17 mouse cellular contexts compared by ENCODE assay signal in the genomic region with DNA sequence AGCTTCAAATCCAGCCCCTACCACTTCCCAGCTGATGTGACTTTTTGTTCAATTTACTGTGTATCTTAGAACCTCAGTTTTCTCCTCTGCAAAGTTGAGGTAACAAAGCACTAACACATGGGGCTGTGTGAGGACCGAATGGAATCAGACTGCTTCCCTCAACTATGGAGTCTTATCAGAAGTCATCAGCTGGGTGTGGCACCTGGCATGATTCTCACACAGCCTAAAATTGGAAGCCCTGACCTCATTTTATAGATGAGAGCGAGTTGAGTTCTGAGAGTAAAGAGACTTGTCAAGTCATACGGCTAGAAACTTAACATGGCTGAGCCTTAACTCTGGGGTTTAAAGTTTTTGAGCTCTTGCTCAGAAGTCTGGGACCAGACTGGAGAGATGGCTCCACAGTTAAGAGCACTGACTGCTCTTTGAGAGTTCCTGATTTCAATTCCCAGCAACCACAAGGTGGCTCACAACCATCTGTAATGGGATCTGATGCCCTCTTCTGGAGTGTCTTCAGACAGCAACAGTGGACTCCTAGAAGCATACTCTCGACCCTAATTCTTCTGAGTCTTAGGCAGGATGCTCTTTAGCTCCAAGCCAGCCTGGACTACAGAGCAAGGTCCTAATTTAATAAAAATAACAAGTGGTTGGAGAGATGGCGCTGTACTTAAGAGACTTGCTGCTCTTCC. TPM values are rescaled to one million over a fixed set of nuclear protein-coding genes. Genes with fewer than 3 reads are reported as not detected.
DNase-seq lines count a peak whose midpoint lies in the region; ATAC-seq and TF ChIP-seq lines count a peak whose summit lies in the region.
"Had no signal": no experiment of that assay in that cellular context is flagged by ENCODE, and none has a peak within 500 bp of the region (broad histone marks: within the 10 kb centered on the region; RNA-seq: fewer than 3 reads in every experiment).

No protein-coding gene starts in this region.

- H3K4me2 ChIP-seq in kidney, postnatal 0 days (ENCODE audit: low read length): no peak overlapping the region
- H3K4me2 ChIP-seq in CH12.LX (ENCODE audit: insufficient read depth, low read depth, poor library complexity, severe bottlenecking): no peak overlapping the region
- H3K4me2 ChIP-seq: heart, embryonic 15.5 days; hindbrain, embryonic 15.5 days; kidney, embryonic 15.5 days; liver, embryonic 15.5 days had no signal

- H3K27me3 ChIP-seq in kidney, postnatal 0 days (ENCODE audit: insufficient read depth, low read length): no peaks in the 10 kb centered on the region
- H3K27me3 ChIP-seq in CH12.LX (replicated peaks): no peaks in the 10 kb centered on the region
- H3K27me3 ChIP-seq: heart, embryonic 15.5 days; hindbrain, embryonic 15.5 days; kidney, embryonic 15.5 days; liver, embryonic 15.5 days had no signal

- TF ChIP-seq RAD21 in CH12.LX (IDR thresholded peaks at IDR 0.05; ENCODE audit: low read depth, low read length): peak; percentile 5

- no peak overlapping the region for H3K9ac ChIP-seq in kidney, postnatal 0 days (ENCODE audit: low read depth, low read length)
- no peak overlapping the region for H3K9ac ChIP-seq in CH12.LX (ENCODE audit: insufficient read depth, low read depth)
- H3K9ac ChIP-seq: heart, embryonic 15.5 days; hindbrain, embryonic 15.5 days; kidney, embryonic 15.5 days; liver, embryonic 15.5 days had no signal

- H3K9me3 ChIP-seq in kidney, postnatal 0 days (replicated peaks; ENCODE audit: low read length): no peaks in the 10 kb centered on the region
- H3K9me3 ChIP-seq in CH12.LX (replicated peaks; ENCODE audit: low read length): no peaks in the 10 kb centered on the region
- H3K9me3 ChIP-seq: heart, embryonic 15.5 days; hindbrain, embryonic 15.5 days; kidney, embryonic 15.5 days; liver, embryonic 15.5 days had no signal

- in situ Hi-C loops in CH12.LX (cut with MboI; ENCODE audit: low pct_ligation_motif_present, low pct_unique_long_range_greater_than_20kb, low sequenced_read_pairs): no loop called here

- no peak for DNase-seq in kidney, postnatal 0 days (ENCODE audit: low spot score)
- DNase-seq in kidney, adult 18-20 months: no peak
- DNase-seq in 3T3-L1 (ENCODE audit: low read depth, low spot score): peak; percentile 30
- peak; percentile 14 for DNase-seq in CH12.LX (ENCODE audit: extremely low read depth)
- DNase-seq in brain, embryonic 14.5 days (ENCODE audit: low read depth): no peak
- DNase-seq in right cerebral cortex, postnatal 25 days: no peak
- no peak for DNase-seq in heart, adult 9 months (ENCODE audit: low spot score in 2 of 2)
- DNase-seq: cerebellum, adult 18-20 months; gastrocnemius, postnatal 36 days; left cerebral cortex, postnatal 4 days had no signal

- 81% methylated on average over 5 of the region's 5 CpGs for WGBS in kidney, postnatal 0 days

- no peak for TF ChIP-seq POLR2A in CH12.LX (IDR thresholded peaks at IDR 0.05; ENCODE audit: low read depth, low read length)
- no peak for TF ChIP-seq POLR2A in brain, embryonic 14.5 days (IDR thresholded peaks at IDR 0.05; ENCODE audit: borderline replicate concordance, extremely low read depth, insufficient read depth, insufficient read length, poor library complexity, severe bottlenecking)

- peaks cover 12% of the 10 kb centered on the region for H3K79me2 ChIP-seq in CH12.LX (replicated peaks; ENCODE audit: control insufficient read depth, extremely low read depth, insufficient read depth, poor library complexity, severe bottlenecking)

- no peak overlapping the region for H3K27ac ChIP-seq in kidney, postnatal 0 days
- no peak overlapping the region for H3K27ac ChIP-seq in CH12.LX (ENCODE audit: insufficient read depth, low read depth)
- H3K27ac ChIP-seq: liver, embryonic 15.5 days had no signal

- H3K36me3 ChIP-seq in kidney, postnatal 0 days (ENCODE audit: insufficient read depth, low read length): peaks cover 24% of the 10 kb centered on the region
- peaks cover 28 to 70% of the 10 kb centered on the region in 2 experiments for H3K36me3 ChIP-seq in CH12.LX (replicated peaks in 1 of 2; ENCODE audit: control insufficient read depth in 1 of 2, insufficient read depth in 1 of 2, low read length in 1 of 2)

- peaks cover 10% of the 10 kb centered on the region; the same call in 1 of the 2 replicates for H3K4me1 ChIP-seq in kidney, postnatal 0 days (replicated peaks; ENCODE audit: insufficient read depth, low read length)
- peaks cover 0 to 26% of the 10 kb centered on the region in 2 experiments; a peak in 2 of 4 replicates for H3K4me1 ChIP-seq in CH12.LX (ENCODE audit: control insufficient read depth in 1 of 2, insufficient read depth in 2 of 2)

- ATAC-seq in kidney, postnatal 0 days (replicated peaks; ENCODE audit: low FRiP score, low read depth): no peak
- no peak for ATAC-seq in granulocyte monocyte progenitor cell, adult 5-6 weeks (replicated peaks; ENCODE audit: poor library complexity, severe bottlenecking)
- ATAC-seq: activated CD4-positive, CD25-positive, alpha-beta regulatory T cell, adult 4 months had no signal

- dilution Hi-C loops in CH12.LX (cut with MboI; ENCODE audit: extremely low pct_ligation_motif_present, extremely low pct_unique_long_range_greater_than_20kb, low sequenced_read_pairs): no loop called here

- TF ChIP-seq CTCF in kidney, postnatal 0 days (IDR thresholded peaks at IDR 0.05; ENCODE audit: low read depth): peak; percentile 47; the same call in 1 of the 2 replicates
- peak in 1 of 2 experiments; percentile 77; a peak in 3 of 4 replicates for TF ChIP-seq CTCF in CH12.LX (conservative IDR thresholded peaks at IDR 0.05 in 1 of 2, IDR thresholded peaks at IDR 0.05 in 1 of 2; ENCODE audit: low read depth in 2 of 2, low read length in 2 of 2)
- TF ChIP-seq CTCF in brain, embryonic 14.5 days (IDR thresholded peaks at IDR 0.05; ENCODE audit: borderline replicate concordance, extremely low read depth, insufficient read depth, insufficient read length): peak; percentile 20; the same call in 1 of the 2 replicates

- TF ChIP-seq EP300 in CH12.LX (IDR thresholded peaks at IDR 0.05; ENCODE audit: low read length): no peak

- no peak overlapping the region for H3K4me3 ChIP-seq in kidney, postnatal 0 days (replicated peaks; ENCODE audit: low read depth, low read length)
- no peak overlapping the region for H3K4me3 ChIP-seq in CH12.LX (replicated peaks in 1 of 3; ENCODE audit: low read depth in 2 of 3, low read length in 2 of 3, poor library complexity in 1 of 3)
- H3K4me3 ChIP-seq: heart, embryonic 15.5 days; hindbrain, embryonic 15.5 days; kidney, embryonic 15.5 days; liver, embryonic 15.5 days had no signal

TF ChIP-seq in CH12.LX, 34 proteins besides CTCF, POLR2A, EP300 and RAD21:
- TF ChIP-seq UBTF (IDR thresholded peaks at IDR 0.05; ENCODE audit: low read depth, low read length) (no peak), SMC3 (IDR thresholded peaks at IDR 0.05; ENCODE audit: low read depth, low read length) (peak; percentile 35)

RNA-seq across cellular contexts. Expression of gene Zfp646, which starts 5.7 kb away (rescaled TPM):
- polyA plus RNA-seq in kidney, postnatal 0 days (2015; fragmentation: Nextera tagmentation; extraction: Ambion mirVana): 7.4 and 7.5 TPM in 2 replicates
- 23.8 and 25.3 TPM in 2 replicates for total RNA-seq in CH12.LX (2012; rRNA removed)
- total RNA-seq in CH12.LX (2014; rRNA removed): 9.3 and 10.6 TPM in 2 replicates
- polyA plus RNA-seq in CH12.LX (2012; ENCODE audit: insufficient read length, low read depth): 16.6 and 18.8 TPM in 2 replicates
- 22.3 and 28.1 TPM in 2 replicates for polyA plus RNA-seq in brain, embryonic 14.5 days (2012; rRNA removed)
- 29.2 and 38.4 TPM in 2 replicates for total RNA-seq in granulocyte monocyte progenitor cell, adult 5-6 weeks (2014; fragmentation: Nextera tagmentation)
- total RNA-seq in granulocyte monocyte progenitor cell, adult 5-6 weeks (2017): 35.5 and 40.8 TPM in 2 replicates

RNA-seq across cellular contexts. Expression of gene Zfp668, which starts 6.3 kb away (rescaled TPM):
- 12.5 and 13.3 TPM in 2 replicates for polyA plus RNA-seq in kidney, postnatal 0 days (2015; fragmentation: Nextera tagmentation; extraction: Ambion mirVana)
- total RNA-seq in CH12.LX (2012; rRNA removed): 5.6 and 5.9 TPM in 2 replicates
- total RNA-seq in CH12.LX (2014; rRNA removed): 2.4 and 2.6 TPM in 2 replicates
- 7.0 and 8.6 TPM in 2 replicates for polyA plus RNA-seq in CH12.LX (2012; ENCODE audit: insufficient read length, low read depth)
- 21.7 and 31.7 TPM in 2 replicates for polyA plus RNA-seq in brain, embryonic 14.5 days (2012; rRNA removed)
- total RNA-seq in granulocyte monocyte progenitor cell, adult 5-6 weeks (2014; fragmentation: Nextera tagmentation): 7.2 and 15.7 TPM in 2 replicates
- 3.9 and 4.9 TPM in 2 replicates for total RNA-seq in granulocyte monocyte progenitor cell, adult 5-6 weeks (2017)

RNA-seq across cellular contexts. Expression of gene Prss53, which starts 20.5 kb away (rescaled TPM):
- polyA plus RNA-seq in kidney, postnatal 0 days (2015; fragmentation: Nextera tagmentation; extraction: Ambion mirVana): 8.8 and 9.3 TPM in 2 replicates
- 0.04 TPM in 1 of 2 replicates, not detected in the other for total RNA-seq in CH12.LX (2012; rRNA removed)
- total RNA-seq in CH12.LX (2014; rRNA removed): not detected in 2 replicates
- 0.30 and 0.35 TPM in 2 replicates for polyA plus RNA-seq in CH12.LX (2012; ENCODE audit: insufficient read length, low read depth)
- polyA plus RNA-seq in brain, embryonic 14.5 days (2012; rRNA removed): 2.2 and 3.5 TPM in 2 replicates
- 0.19 TPM in 1 of 2 replicates, not detected in the other for total RNA-seq in granulocyte monocyte progenitor cell, adult 5-6 weeks (2014; fragmentation: Nextera tagmentation)
- total RNA-seq in granulocyte monocyte progenitor cell, adult 5-6 weeks (2017): 0.13 TPM in 1 of 2 replicates, not detected in the other

RNA-seq across cellular contexts. Expression of gene Gm21974, which starts 25.0 kb away (rescaled TPM):
- polyA plus RNA-seq in kidney, postnatal 0 days (2015; fragmentation: Nextera tagmentation; extraction: Ambion mirVana): not detected in 2 replicates
- total RNA-seq in CH12.LX (2012; rRNA removed): not detected in 2 replicates
- not detected in 2 replicates for total RNA-seq in CH12.LX (2014; rRNA removed)
- not detected in 2 replicates for polyA plus RNA-seq in CH12.LX (2012; ENCODE audit: insufficient read length, low read depth)
- not detected in 2 replicates for polyA plus RNA-seq in brain, embryonic 14.5 days (2012; rRNA removed)
- not detected in 2 replicates for total RNA-seq in granulocyte monocyte progenitor cell, adult 5-6 weeks (2014; fragmentation: Nextera tagmentation)
- not detected in 2 replicates for total RNA-seq in granulocyte monocyte progenitor cell, adult 5-6 weeks (2017)
- total RNA-seq: gastrocnemius, postnatal 36 days; left cerebral cortex, postnatal 4 days had no signal
- polyA plus RNA-seq: activated CD4-positive, CD25-positive, alpha-beta regulatory T cell, adult 4 months; cortical plate, adult 2 months; heart, embryonic 15.5 days; hindbrain, embryonic 15.5 days; kidney, embryonic 15.5 days; liver, embryonic 15.5 days had no signal

RNA-seq across cellular contexts. Expression of gene Vkorc1, which starts 25.1 kb away (rescaled TPM):
- 162 and 165 TPM in 2 replicates for polyA plus RNA-seq in kidney, postnatal 0 days (2015; fragmentation: Nextera tagmentation; extraction: Ambion mirVana)
- total RNA-seq in CH12.LX (2012; rRNA removed) (0.25 TPM in 1 of 2 replicates, not detected in the other), CH12.LX (2014; rRNA removed) (not detected in 2 replicates)
- 0.56 TPM in 1 of 2 replicates, not detected in the other for polyA plus RNA-seq in CH12.LX (2012; ENCODE audit: insufficient read length, low read depth)
- polyA plus RNA-seq in brain, embryonic 14.5 days (2012; rRNA removed): 68.2 and 78.7 TPM in 2 replicates
- total RNA-seq in granulocyte monocyte progenitor cell, adult 5-6 weeks (2014; fragmentation: Nextera tagmentation): 93.1 and 126 TPM in 2 replicates
- 24.9 and 69.4 TPM in 2 replicates for total RNA-seq in granulocyte monocyte progenitor cell, adult 5-6 weeks (2017)

Comparison
In these comparisons a context has a peak if more than half of its experiments do, and no peak if none do; other contexts are left out.
1. DNase-seq: peak in 3T3-L1 (single experiment) and CH12.LX (single experiment); none in kidney, postnatal 0 days (single experiment), kidney, adult 18-20 months (single experiment), brain, embryonic 14.5 days (single experiment), right cerebral cortex, postnatal 25 days (single experiment) and heart, adult 9 months (0 of 2).